Mouse (Mus musculus): Measurements from ENCODE around the gene Spo11. TPM values are rescaled to one million over a fixed set of nuclear protein-coding genes. Genes with fewer than 3 reads are reported as not detected.

Spo11 gene
- polyA plus RNA-seq, 1 experiment from 2014 or later: 0.43 TPM

DNA sequence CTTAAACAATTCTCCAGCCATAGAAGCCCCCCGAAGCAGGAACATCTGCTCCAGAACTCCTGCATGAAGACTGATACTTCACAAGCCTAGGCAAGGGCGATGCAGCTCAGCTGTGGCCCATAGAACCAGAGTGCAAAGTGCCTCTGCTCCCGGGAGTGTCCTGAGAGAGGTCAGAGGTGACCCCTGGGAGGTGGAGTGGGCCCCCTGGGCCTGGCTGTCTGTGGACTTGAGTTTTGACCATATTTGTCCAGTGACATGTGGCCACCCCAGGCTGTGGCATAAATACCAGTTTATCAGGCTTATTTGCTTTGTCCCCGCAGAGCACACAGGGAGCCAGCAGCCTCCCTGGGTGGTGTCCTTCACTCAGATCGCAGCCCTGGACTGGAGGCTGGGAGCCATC, 63.7 kb downstream of the Spo11 start:
- ATAC-seq (ENCODE audit: low read depth): no peak
- Histone ChIP-seq H3K9me3 (no peaks in the 10 kb centered on the region), H3K27ac (replicated peaks) (no peak overlapping the region), H3K4me3 (no peak overlapping the region), H3K9ac (no peak overlapping the region), H3K4me1 (replicated peaks) (no peaks in the 10 kb centered on the region), H3K36me3 (no peaks in the 10 kb centered on the region), H3K4me2 (no peak overlapping the region), H3K27me3 (no peaks in the 10 kb centered on the region)
- WGBS: 59% methylated on average over 5 of the region's 5 CpGs

DNA sequence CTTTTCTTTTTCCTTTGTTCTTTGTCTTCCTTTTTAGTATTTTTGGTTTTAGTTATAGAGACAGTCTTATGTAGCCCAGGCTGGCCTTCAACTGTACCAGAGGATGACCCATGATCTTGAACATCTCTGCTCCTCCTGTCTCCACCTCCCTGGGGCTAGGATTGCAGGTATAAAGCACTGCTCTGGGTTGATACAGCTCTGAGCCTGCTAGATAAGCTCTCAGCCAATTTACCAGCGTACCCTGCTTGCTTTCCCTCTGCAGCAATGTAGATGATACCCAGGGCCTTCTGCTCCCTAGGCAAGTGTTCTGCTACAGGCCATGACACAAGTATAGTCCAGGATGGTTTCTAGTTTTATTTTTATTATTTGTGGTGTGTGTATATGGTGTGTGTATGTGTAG, 64.4 kb downstream of the Spo11 start:
- Histone ChIP-seq H3K4me3 (no peak overlapping the region), H3K4me2 (no peak overlapping the region), H3K4me1 (replicated peaks) (no peaks in the 10 kb centered on the region), H3K9ac (no peak overlapping the region), H3K9me3 (no peaks in the 10 kb centered on the region), H3K36me3 (no peaks in the 10 kb centered on the region), H3K27ac (replicated peaks) (no peak overlapping the region), H3K27me3 (no peaks in the 10 kb centered on the region)
- 85% methylated on average over 1 of the region's 1 CpGs for WGBS
- ATAC-seq (ENCODE audit: low read depth): no peak

DNA sequence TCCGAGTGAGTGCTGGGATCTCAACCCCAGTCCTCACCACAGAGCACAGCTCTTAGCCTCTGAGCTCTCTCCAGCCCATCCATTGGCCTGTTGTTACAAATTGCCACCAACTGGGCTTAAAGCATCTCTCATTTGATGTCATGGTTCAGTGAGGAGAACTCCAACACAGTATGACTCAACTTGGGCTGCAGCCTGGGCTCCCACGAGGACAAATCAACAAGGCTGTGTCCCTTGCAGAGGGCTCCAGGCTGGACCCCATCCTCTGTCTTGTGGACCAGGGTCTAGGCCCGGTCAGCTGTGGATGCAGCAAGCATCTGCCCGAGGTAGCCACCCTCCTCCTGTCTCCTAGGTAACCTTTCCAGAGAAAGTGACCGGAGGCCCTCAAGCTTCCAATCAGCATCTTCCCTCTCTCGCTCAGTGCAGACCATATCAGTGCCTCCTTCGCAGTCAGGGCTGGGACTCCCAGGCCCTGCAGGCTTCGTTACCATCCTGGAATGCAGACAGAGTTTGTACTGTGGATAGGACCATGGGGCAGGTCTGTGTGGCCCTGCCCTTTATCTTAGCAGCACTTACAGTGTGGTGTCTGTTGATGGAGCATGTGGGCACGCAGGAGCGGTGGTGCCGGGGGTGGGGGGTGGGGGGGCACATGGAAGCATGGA, 65.1 kb downstream of the Spo11 start:
- no peaks in the 10 kb centered on the region for H3K36me3 ChIP-seq
- no peak overlapping the region for H3K4me3 ChIP-seq
- no peak overlapping the region for H3K9ac ChIP-seq
- H3K27ac ChIP-seq (replicated peaks): no peak overlapping the region
- no peak overlapping the region for H3K4me2 ChIP-seq
- WGBS: 63% methylated on average over 11 of the region's 11 CpGs
- H3K27me3 ChIP-seq: no peaks in the 10 kb centered on the region
- no peak for ATAC-seq (ENCODE audit: low read depth)
- no peaks in the 10 kb centered on the region for H3K4me1 ChIP-seq (replicated peaks)
- H3K9me3 ChIP-seq: no peaks in the 10 kb centered on the region

Other genes with a start within 250 kb of the Spo11 start
- gene Bmp7, start 37.4 kb upstream of the Spo11 start, polyA plus RNA-seq (2015; fragmentation: Nextera tagmentation; extraction: Ambion mirVana): 15.1 and 16.9 TPM in 2 replicates
- 106 and 110 TPM in 2 replicates for gene Rae1, start 22.4 kb downstream of the Spo11 start, polyA plus RNA-seq (2015; fragmentation: Nextera tagmentation; extraction: Ambion mirVana)
- gene Rbm38, start 42.8 kb downstream of the Spo11 start, polyA plus RNA-seq (2015; fragmentation: Nextera tagmentation; extraction: Ambion mirVana): 18.3 and 21.5 TPM in 2 replicates
- 0.13 TPM in 1 of 2 replicates, not detected in the other for gene Ctcfl, start 141.8 kb downstream of the Spo11 start, polyA plus RNA-seq (2015; fragmentation: Nextera tagmentation; extraction: Ambion mirVana)
- gene Pck1, start 175.3 kb downstream of the Spo11 start, polyA plus RNA-seq (2015; fragmentation: Nextera tagmentation; extraction: Ambion mirVana): not detected in 2 replicates
- gene Zbp1, start 241.2 kb downstream of the Spo11 start, polyA plus RNA-seq (2015; fragmentation: Nextera tagmentation; extraction: Ambion mirVana): 0.22 and 0.40 TPM in 2 replicates